Mouse (Mus musculus) cerebellum, adult 11-12 months (tissue): ENCODE measurements around the gene Odf3l2.

Experiments
- DNase-seq: peaks from one replicate; pipeline ENCODE4 v3.0.0; 2022

Gene Odf3l2

GRCm38 (mm10) chr10:79625398-79625797 is 20.1 kb downstream of the Odf3l2 start:
- DNase-seq, result no peak

- no peak for DNase-seq
Measured at GRCm38 (mm10) chr10:79623950-79624349, 21.6 kb downstream of the Odf3l2 start.

- no peak for DNase-seq
Measured at GRCm38 (mm10) chr10:79616376-79616775, 29.2 kb downstream of the Odf3l2 start.

- DNase-seq, result peak; percentile 61
Measured at GRCm38 (mm10) chr10:79615860-79616259, 29.7 kb downstream of the Odf3l2 start.

- no peak for DNase-seq
Measured at GRCm38 (mm10) chr10:79614305-79614643, 31.3 kb downstream of the Odf3l2 start.

- peak; percentile 81 for DNase-seq
Measured at GRCm38 (mm10) chr10:79613578-79614304, 31.8 kb downstream of the Odf3l2 start, which contains the start of gene C2cd4c. TSS of gene C2cd4c (minus strand) at chr10:79614025.

GRCm38 (mm10) chr10:79612192-79613135 is 33.1 kb downstream of the Odf3l2 start:
- peak; percentile 40 for DNase-seq

GRCm38 (mm10) chr10:79611296-79611695 is 34.2 kb downstream of the Odf3l2 start:
- peak; percentile 38 for DNase-seq

GRCm38 (mm10) chr10:79609276-79609675 is 36.3 kb downstream of the Odf3l2 start:
- DNase-seq, result no peak

- DNase-seq, result no peak
Measured at GRCm38 (mm10) chr10:79607892-79608291, 37.6 kb downstream of the Odf3l2 start.

- no peak for DNase-seq
Measured at GRCm38 (mm10) chr10:79606537-79606936, 39.0 kb downstream of the Odf3l2 start.

GRCm38 (mm10) chr10:79597936-79598230 is 47.7 kb downstream of the Odf3l2 start:
- no peak for DNase-seq

- DNase-seq, result no peak
Measured at GRCm38 (mm10) chr10:79597051-79597935, 48.2 kb downstream of the Odf3l2 start.

- DNase-seq, result no peak
Measured at GRCm38 (mm10) chr10:79595590-79595929, 50.0 kb downstream of the Odf3l2 start.

- peak; percentile 60 for DNase-seq
Measured at GRCm38 (mm10) chr10:79594872-79595589, 50.5 kb downstream of the Odf3l2 start.

GRCm38 (mm10) chr10:79594111-79594510 is 51.4 kb downstream of the Odf3l2 start:
- no peak for DNase-seq

GRCm38 (mm10) chr10:79590702-79591101 is 54.8 kb downstream of the Odf3l2 start:
- no peak for DNase-seq
